Mouse (Mus musculus): Measurements from ENCODE around the gene Lmntd1.

DNA sequence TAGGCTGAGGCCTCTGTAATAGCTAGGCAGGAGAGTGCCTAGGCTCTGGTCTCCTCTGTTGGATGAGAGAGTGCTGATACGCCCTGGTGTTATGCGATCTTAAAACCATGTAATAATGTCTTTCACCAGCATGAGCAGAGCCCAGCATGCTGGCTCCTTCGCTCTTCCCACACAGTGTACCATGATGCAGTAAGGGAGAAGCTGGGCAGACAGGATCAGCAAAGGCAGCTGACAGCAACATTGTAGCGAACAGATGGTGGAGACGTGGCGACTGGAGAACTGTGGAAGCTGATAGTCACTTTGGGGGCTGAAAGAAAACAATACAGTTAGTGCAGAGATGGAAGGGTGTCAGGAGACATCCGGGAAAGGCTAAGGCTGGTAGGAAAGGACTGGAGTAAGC lies 224.2 kb downstream of the Lmntd1 start:
- TF ChIP-seq CTCF (IDR thresholded peaks at IDR 0.05; ENCODE audit: extremely low read depth, insufficient read depth, insufficient read length, insufficient replicate concordance) (no peak), POLR2A (IDR thresholded peaks at IDR 0.05; ENCODE audit: low read depth, low read length) (no peak)
